8 mouse cellular contexts compared by ENCODE assay signal in the genomic region with DNA sequence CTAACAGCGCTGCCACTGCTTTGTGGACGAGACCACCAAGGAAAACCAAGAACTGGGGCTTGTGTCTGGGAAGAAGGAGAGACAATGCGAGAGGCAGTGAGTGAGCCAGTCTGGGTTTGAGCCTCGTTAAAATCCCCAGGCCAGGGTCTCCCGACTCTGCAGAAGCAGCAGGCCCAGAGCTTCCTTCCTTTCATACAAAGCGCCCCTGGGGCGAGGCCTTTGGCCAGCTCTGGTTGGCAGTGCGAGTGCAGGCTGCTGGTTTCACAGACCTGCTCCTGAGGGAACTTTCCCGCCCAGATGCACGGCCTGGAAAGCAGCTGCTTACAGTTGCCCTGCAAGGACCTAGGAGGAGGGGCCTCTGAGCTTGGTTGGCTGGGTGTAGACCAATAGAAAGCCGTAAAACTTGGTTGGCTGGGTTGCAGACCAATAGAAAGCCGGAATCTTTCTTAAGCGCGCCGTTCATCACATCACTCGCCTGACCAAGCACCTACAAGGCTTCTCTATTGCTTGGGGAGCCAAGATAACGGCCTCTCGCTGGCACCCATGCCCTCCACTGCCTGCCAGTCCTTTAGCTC. TPM values are rescaled to one million over a fixed set of nuclear protein-coding genes. Genes with fewer than 3 reads are reported as not detected.
DNase-seq lines count a peak whose midpoint lies in the region; ATAC-seq and TF ChIP-seq lines count a peak whose summit lies in the region.

No protein-coding gene starts in this region.

- DNase-seq in heart, postnatal 0 days (ENCODE audit: low spot score) = peak; percentile 89
- DNase-seq in kidney, postnatal 25 days = peak; percentile 87 to 93
- peak; percentile 88 for DNase-seq in neural tube, embryonic 11.5 days (ENCODE audit: low spot score)

- H3K27ac ChIP-seq in forebrain, embryonic 13.5 days = peak overlapping the region; percentile 97
- no peak overlapping the region for H3K27ac ChIP-seq in heart, postnatal 0 days (ENCODE audit: low read depth)
- peak overlapping the region; percentile 45; the same call in 1 of the 2 replicates for H3K27ac ChIP-seq in liver, embryonic 12.5 days
- peak overlapping the region; percentile 83 for H3K27ac ChIP-seq in neural tube, embryonic 11.5 days (ENCODE audit: low read depth, low read length)
- H3K27ac ChIP-seq in stomach, embryonic 15.5 days = peak overlapping the region; percentile 46; the same call in 1 of the 2 replicates

- no peaks in the 10 kb centered on the region for H3K9me3 ChIP-seq in E14TG2a.4 (ENCODE audit: low read length)
- no peaks in the 10 kb centered on the region for H3K9me3 ChIP-seq in forebrain, embryonic 13.5 days (replicated peaks)
- H3K9me3 ChIP-seq in heart, postnatal 0 days (replicated peaks; ENCODE audit: control insufficient read depth, low read length) = no peaks in the 10 kb centered on the region
- no peaks in the 10 kb centered on the region for H3K9me3 ChIP-seq in liver, embryonic 12.5 days (replicated peaks)
- H3K9me3 ChIP-seq in neural tube, embryonic 11.5 days (ENCODE audit: control insufficient read depth, low read length) = no peaks in the 10 kb centered on the region
- no peaks in the 10 kb centered on the region for H3K9me3 ChIP-seq in stomach, embryonic 15.5 days

- peaks cover 3% of the 10 kb centered on the region for H3K27me3 ChIP-seq in E14TG2a.4 (ENCODE audit: insufficient read depth, low read length)
- no peaks in the 10 kb centered on the region for H3K27me3 ChIP-seq in forebrain, embryonic 13.5 days
- peaks cover 1% of the 10 kb centered on the region; the same call in 1 of the 2 replicates for H3K27me3 ChIP-seq in heart, postnatal 0 days (ENCODE audit: control insufficient read depth, insufficient read depth, low read length)
- peaks cover 71% of the 10 kb centered on the region for H3K27me3 ChIP-seq in liver, embryonic 12.5 days (replicated peaks)
- H3K27me3 ChIP-seq in neural tube, embryonic 11.5 days (ENCODE audit: control insufficient read depth, insufficient read depth, low read length) = no peaks in the 10 kb centered on the region
- peaks cover 6% of the 10 kb centered on the region; the same call in 1 of the 2 replicates for H3K27me3 ChIP-seq in stomach, embryonic 15.5 days (replicated peaks)

- WGBS in forebrain, embryonic 13.5 days = 2% methylated on average over 18 of the region's 18 CpGs
- 16% methylated on average over 18 of the region's 18 CpGs for WGBS in heart, postnatal 0 days
- WGBS in liver, embryonic 12.5 days (ENCODE audit: insufficient replicate concordance) = 9% methylated on average over 18 of the region's 18 CpGs
- 3% methylated on average over 18 of the region's 18 CpGs for WGBS in neural tube, embryonic 11.5 days
- 6% methylated on average over 18 of the region's 18 CpGs for WGBS in stomach, embryonic 15.5 days

- no peak for TF ChIP-seq CTCF in E14TG2a.4 (conservative IDR thresholded peaks at IDR 0.05; ENCODE audit: low read length)
- no peak for TF ChIP-seq CTCF in heart, postnatal 0 days (IDR thresholded peaks at IDR 0.05; ENCODE audit: low read depth)

- H3K4me3 ChIP-seq in E14TG2a.4 (replicated peaks; ENCODE audit: low read length) = peak overlapping the region; percentile 72
- peak overlapping the region; percentile 29 for H3K4me3 ChIP-seq in forebrain, embryonic 13.5 days
- no peak overlapping the region; the same call in 1 of the 2 replicates for H3K4me3 ChIP-seq in heart, postnatal 0 days (ENCODE audit: low read depth, low read length)
- H3K4me3 ChIP-seq in liver, embryonic 12.5 days = no peak overlapping the region
- no peak overlapping the region for H3K4me3 ChIP-seq in neural tube, embryonic 11.5 days (ENCODE audit: low read depth, low read length)
- peak overlapping the region; percentile 32; the same call in 1 of the 2 replicates for H3K4me3 ChIP-seq in stomach, embryonic 15.5 days (replicated peaks)

- peak overlapping the region; percentile 56 for H3K4me2 ChIP-seq in forebrain, embryonic 13.5 days
- H3K4me2 ChIP-seq in heart, postnatal 0 days (ENCODE audit: low read depth, low read length) = peak overlapping the region; percentile 39
- peak overlapping the region; percentile 46 for H3K4me2 ChIP-seq in liver, embryonic 12.5 days
- H3K4me2 ChIP-seq in neural tube, embryonic 11.5 days (ENCODE audit: low read depth) = peak overlapping the region; percentile 34
- H3K4me2 ChIP-seq in stomach, embryonic 15.5 days = peak overlapping the region; percentile 55

- peak overlapping the region; percentile 60 for H3K9ac ChIP-seq in forebrain, embryonic 13.5 days
- no peak overlapping the region for H3K9ac ChIP-seq in heart, postnatal 0 days (replicated peaks; ENCODE audit: low read depth, low read length)
- H3K9ac ChIP-seq in liver, embryonic 12.5 days = no peak overlapping the region
- H3K9ac ChIP-seq in neural tube, embryonic 11.5 days (ENCODE audit: low read length) = peak overlapping the region; percentile 48
- H3K9ac ChIP-seq in stomach, embryonic 15.5 days = no peak overlapping the region

- TF ChIP-seq EP300 in heart, postnatal 0 days (IDR thresholded peaks at IDR 0.05; ENCODE audit: low read depth) = no peak

- H3K36me3 ChIP-seq in E14TG2a.4 (ENCODE audit: insufficient read depth, low read length) = peaks cover 8% of the 10 kb centered on the region; the same call in 1 of the 2 replicates
- H3K36me3 ChIP-seq in forebrain, embryonic 13.5 days (ENCODE audit: poor library complexity, severe bottlenecking) = peaks cover 38% of the 10 kb centered on the region
- H3K36me3 ChIP-seq in heart, postnatal 0 days (replicated peaks; ENCODE audit: control insufficient read depth, insufficient read depth, low read length) = no peaks in the 10 kb centered on the region
- H3K36me3 ChIP-seq in liver, embryonic 12.5 days = no peaks in the 10 kb centered on the region
- peaks cover 14% of the 10 kb centered on the region; the same call in 1 of the 2 replicates for H3K36me3 ChIP-seq in neural tube, embryonic 11.5 days (ENCODE audit: control insufficient read depth, insufficient read depth, low read length)
- H3K36me3 ChIP-seq in stomach, embryonic 15.5 days = no peaks in the 10 kb centered on the region

- H3K4me1 ChIP-seq in E14TG2a.4 (replicated peaks; ENCODE audit: low read depth, low read length) = peaks cover 92% of the 10 kb centered on the region
- peaks cover 68% of the 10 kb centered on the region for H3K4me1 ChIP-seq in forebrain, embryonic 13.5 days
- H3K4me1 ChIP-seq in heart, postnatal 0 days (ENCODE audit: control insufficient read depth, insufficient read depth) = no peaks in the 10 kb centered on the region
- H3K4me1 ChIP-seq in liver, embryonic 12.5 days = 0 out of 2 replicates have a peak, but pooled peaks cover 8% of the 10 kb centered on the region
- H3K4me1 ChIP-seq in neural tube, embryonic 11.5 days (ENCODE audit: control insufficient read depth, insufficient read depth, low read length) = peaks cover 40% of the 10 kb centered on the region
- peaks cover 19% of the 10 kb centered on the region for H3K4me1 ChIP-seq in stomach, embryonic 15.5 days

- ATAC-seq in cerebellum, adult (ENCODE audit: insufficient number of reproducible peaks, low FRiP score, low TSS enrichment) = peak; percentile 80
- ATAC-seq in forebrain, embryonic 13.5 days = peak; percentile 97
- ATAC-seq in heart, postnatal 0 days (ENCODE audit: insufficient read depth, low read depth) = peak; percentile 97
- ATAC-seq in liver, embryonic 12.5 days = peak; percentile 85
- ATAC-seq in neural tube, embryonic 11.5 days (ENCODE audit: insufficient read depth, low FRiP score, low TSS enrichment) = peak; percentile 94
- peak; percentile 95 for ATAC-seq in stomach, embryonic 15.5 days (ENCODE audit: insufficient read depth, low FRiP score, low read depth)

RNA-seq across cellular contexts. Expression of a gene that starts 11.7 kb away (rescaled TPM):
- 31.8 and 39.6 TPM in 2 replicates for polyA plus RNA-seq in forebrain, embryonic 13.5 days (2015; fragmentation: Nextera tagmentation; extraction: Ambion mirVana)
- total RNA-seq in heart, postnatal 0 days (2014; rRNA removed; ENCODE audit: low replicate concordance) = 0.38 and 0.66 TPM in 2 replicates
- polyA plus RNA-seq in heart, postnatal 0 days (2015; fragmentation: Nextera tagmentation; extraction: Ambion mirVana) = 0.18 and 0.22 TPM in 2 replicates
- 1.1 and 1.3 TPM in 2 replicates for polyA plus RNA-seq in liver, embryonic 12.5 days (2016; fragmentation: Nextera tagmentation; extraction: Ambion mirVana)
- polyA plus RNA-seq in neural tube, embryonic 11.5 days (2014; fragmentation: Nextera tagmentation; extraction: Ambion mirVana) = 208 and 219 TPM in 2 replicates
- polyA plus RNA-seq in stomach, embryonic 15.5 days (2015; fragmentation: Nextera tagmentation; extraction: Ambion mirVana) = 2.5 and 3.3 TPM in 2 replicates

RNA-seq across cellular contexts. Expression of a gene that starts 28.8 kb away (rescaled TPM):
- 46.9 and 56.2 TPM in 2 replicates for polyA plus RNA-seq in forebrain, embryonic 13.5 days (2015; fragmentation: Nextera tagmentation; extraction: Ambion mirVana)
- total RNA-seq in heart, postnatal 0 days (2014; rRNA removed; ENCODE audit: low replicate concordance) = 20.3 and 94.1 TPM in 2 replicates
- 33.1 and 34.3 TPM in 2 replicates for polyA plus RNA-seq in heart, postnatal 0 days (2015; fragmentation: Nextera tagmentation; extraction: Ambion mirVana)
- 15.6 and 18.1 TPM in 2 replicates for polyA plus RNA-seq in liver, embryonic 12.5 days (2016; fragmentation: Nextera tagmentation; extraction: Ambion mirVana)
- polyA plus RNA-seq in neural tube, embryonic 11.5 days (2014; fragmentation: Nextera tagmentation; extraction: Ambion mirVana) = 50.2 and 55.9 TPM in 2 replicates
- 41.9 and 44.0 TPM in 2 replicates for polyA plus RNA-seq in stomach, embryonic 15.5 days (2015; fragmentation: Nextera tagmentation; extraction: Ambion mirVana)

Comparison
In these comparisons a context has a peak if more than half of its experiments do, and no peak if none do; other contexts are left out.
1. H3K4me3 ChIP-seq: peak in E14TG2a.4 (single experiment), forebrain, embryonic 13.5 days (single experiment) and stomach, embryonic 15.5 days (single experiment); none in heart, postnatal 0 days (single experiment), liver, embryonic 12.5 days (single experiment) and neural tube, embryonic 11.5 days (single experiment).
2. H3K9ac ChIP-seq: peak in forebrain, embryonic 13.5 days (single experiment) and neural tube, embryonic 11.5 days (single experiment); none in heart, postnatal 0 days (single experiment), liver, embryonic 12.5 days (single experiment) and stomach, embryonic 15.5 days (single experiment).
3. Peak in every context shown above with its lines, with median percentiles within 50 percentile points of each other: ATAC-seq, H3K4me2 ChIP-seq and DNase-seq.